Mouse (Mus musculus) testis, adult 2 months (tissue): ENCODE results near the gene U2af1. TPM values are rescaled to one million over a fixed set of nuclear protein-coding genes. Genes with fewer than 3 reads are reported as not detected.
"Not testable (repeated sequence)": the region's sequence is repeated elsewhere in the genome, so short reads cannot be mapped to it uniquely, and the experiment has no call there.

ENCODE experiments used
- H3K27ac ChIP-seq: fragments of 200-500 bp; 2 replicates; pipeline ENCODE4 v1.5.1; 2012; ENCODE audit warnings: low read depth, low read length; ENCODE audit not compliant: control insufficient read depth, insufficient read depth
- H3K27me3 ChIP-seq: fragments of 200-500 bp; 2 replicates; pipeline ENCODE4 v1.6.1; 2012; ENCODE audit warnings: mild to moderate bottlenecking, low read length, moderate library complexity; ENCODE audit not compliant: control insufficient read depth, insufficient read depth
- H3K36me3 ChIP-seq: fragments of 200-500 bp; 2 replicates; pipeline ENCODE4 v1.6.1; 2012; ENCODE audit warnings: mild to moderate bottlenecking, low read length; ENCODE audit not compliant: control insufficient read depth, insufficient read depth
- H3K4me1 ChIP-seq: fragments of 200-500 bp; 2 replicates; pipeline ENCODE4 v1.6.1; 2012; ENCODE audit warnings: low read length; ENCODE audit not compliant: control insufficient read depth, insufficient read depth
- H3K4me3 ChIP-seq: fragments of 200-500 bp; 2 replicates; pipeline ENCODE4 v1.5.1; 2012; ENCODE audit warnings: low read depth, mild to moderate bottlenecking, low read length, moderate library complexity, mixed read lengths; ENCODE audit not compliant: control insufficient read depth
- CTCF ChIP-seq: fragments of 200-500 bp; IDR thresholded peaks from 2 replicates; pipeline ENCODE4 v1.5.1; 2012; ENCODE audit warnings: low read depth, mild to moderate bottlenecking, inconsistent platforms, low read length, moderate library complexity; ENCODE audit not compliant: control insufficient read depth, insufficient read depth, insufficient replicate concordance
- POLR2A ChIP-seq: fragments of 200-500 bp; IDR thresholded peaks from 2 replicates; pipeline ENCODE4 v1.6.1; 2012; ENCODE audit warnings: low read depth, mild to moderate bottlenecking, inconsistent platforms, low read length, moderate library complexity; ENCODE audit not compliant: control insufficient read depth
- polyA plus RNA-seq: library from polyadenylated mRNA; depleted of rRNA; stranded (reverse); fragments of >200 nt; gene quantifications from 2 replicates; pipeline ENCODE4 v1.2.3, GENCODE M21; 2012

Gene U2af1
- polyA plus RNA-seq, 1 experiment, result 39.6 TPM

DNA sequence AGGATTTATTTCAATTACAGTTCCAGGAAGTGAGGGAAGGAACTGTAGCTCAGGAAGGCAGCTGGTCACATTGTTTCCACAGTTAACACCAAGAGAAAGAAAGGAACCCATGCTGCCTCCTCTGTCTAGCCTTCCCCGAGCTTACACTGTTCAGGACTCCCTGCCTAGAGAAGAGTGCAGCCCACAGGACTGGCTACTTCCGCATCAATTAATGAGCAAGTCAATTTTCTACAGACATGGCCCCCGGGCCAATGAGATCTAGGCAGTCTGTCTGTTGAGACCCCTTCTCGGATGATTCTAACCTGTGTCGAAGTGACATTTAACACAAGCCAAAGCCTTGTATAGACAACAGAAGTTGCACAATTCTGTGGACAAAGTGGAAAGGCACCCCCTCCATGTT, 23.8 kb downstream of the U2af1 start:
- H3K36me3 ChIP-seq, result no peaks in the 10 kb centered on the region

DNA sequence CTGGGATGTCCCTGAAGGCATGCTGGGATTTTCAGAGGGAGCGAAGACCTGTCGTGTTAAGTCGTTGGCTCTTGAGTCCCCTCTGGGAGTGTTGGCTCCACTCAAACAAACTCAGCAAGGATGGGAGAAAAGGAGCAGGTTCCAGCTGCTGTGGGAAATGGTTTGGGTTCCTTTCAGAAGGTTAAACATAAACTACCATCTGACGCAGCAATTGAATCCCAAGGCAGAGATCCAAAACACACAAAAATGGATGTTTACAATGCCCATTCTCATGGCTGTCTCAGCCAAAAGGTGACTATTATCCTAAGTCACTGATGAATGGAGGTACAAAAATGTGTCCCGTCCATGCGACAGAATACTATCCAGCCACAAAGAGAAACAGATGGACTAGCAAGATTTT, 25.7 kb downstream of the U2af1 start:
- Histone ChIP-seq H3K4me3 (no peak overlapping the region), H3K27me3 (peaks cover 3% of the 10 kb centered on the region; the same call in 1 of the 2 replicates), H3K36me3 (no peaks in the 10 kb centered on the region), H3K4me1 (peaks cover 18% of the 10 kb centered on the region), H3K27ac (no peak overlapping the region)
- TF ChIP-seq POLR2A (no peak), CTCF (no peak)

More for the DNA sequence above, 23.8 kb downstream of the U2af1 start:
- H3K27ac ChIP-seq, result no peak overlapping the region
- H3K27me3 ChIP-seq, result peaks cover 3% of the 10 kb centered on the region; the same call in 1 of the 2 replicates
- TF ChIP-seq POLR2A (no peak), CTCF (no peak)
- H3K4me1 ChIP-seq, result peaks cover 18% of the 10 kb centered on the region
- no peak overlapping the region for H3K4me3 ChIP-seq

DNA sequence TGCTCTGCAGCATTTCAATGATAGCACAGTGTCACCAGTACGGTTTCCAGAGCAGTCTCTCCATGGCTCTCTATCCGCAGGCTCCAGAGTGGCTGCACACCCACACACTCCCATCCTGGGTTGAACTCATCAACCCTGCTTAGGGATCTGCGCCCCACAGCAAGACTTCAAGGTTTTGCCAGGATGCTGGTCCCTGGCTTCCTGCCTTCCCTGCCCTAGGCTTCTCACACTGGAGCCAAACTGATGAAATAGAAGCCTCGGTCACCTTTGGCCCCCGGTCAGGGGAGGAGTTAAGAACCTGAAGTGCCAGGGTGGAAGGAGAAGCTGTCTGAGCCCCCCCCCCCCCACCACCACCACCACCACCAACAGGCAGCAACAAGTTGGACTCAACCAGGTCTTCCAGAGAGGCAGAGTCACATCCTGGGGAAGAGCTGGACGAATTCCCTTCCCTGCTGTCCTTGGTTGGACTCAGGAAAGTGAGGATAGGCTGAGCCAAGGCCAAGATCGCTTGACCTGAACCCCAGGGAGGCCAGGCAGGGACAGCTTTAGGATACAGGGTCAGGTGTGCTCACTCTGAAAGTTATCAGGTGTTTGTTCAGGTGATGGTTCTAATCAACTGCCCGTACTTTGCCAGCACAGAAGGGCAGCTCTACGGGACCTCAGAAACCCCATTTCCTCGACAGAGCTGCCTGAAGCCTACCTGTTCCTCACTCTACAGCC, 27.5 kb downstream of the U2af1 start:
- H3K4me3 ChIP-seq, result no peak overlapping the region
- H3K27ac ChIP-seq, result no peak overlapping the region
- no peaks in the 10 kb centered on the region for H3K36me3 ChIP-seq
- H3K4me1 ChIP-seq, result peaks cover 4% of the 10 kb centered on the region
- H3K27me3 ChIP-seq, result no peaks in the 10 kb centered on the region; the same call in 1 of the 2 replicates
- TF ChIP-seq CTCF, result no peak
- TF ChIP-seq POLR2A, result no peak

DNA sequence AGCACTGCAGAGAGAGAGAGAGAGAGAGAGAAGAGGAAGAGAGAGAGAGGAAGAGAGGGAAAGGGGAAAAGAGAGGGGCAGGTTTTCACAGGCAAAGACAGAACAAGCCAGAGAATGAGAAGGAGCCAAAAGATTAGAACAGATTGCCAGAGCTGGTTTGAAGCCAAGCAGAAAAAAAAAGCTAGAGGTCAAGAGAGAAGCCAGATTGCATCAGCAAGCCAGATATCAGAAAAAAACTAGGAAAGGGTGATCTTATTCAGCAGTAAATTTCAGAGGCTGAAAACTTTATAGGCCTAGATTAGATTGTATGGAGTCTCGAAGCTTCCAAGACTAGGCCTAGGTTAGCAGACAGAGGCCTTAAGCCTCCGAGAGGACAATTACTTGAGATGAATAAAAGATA, 30.7 kb downstream of the U2af1 start:
- no peak overlapping the region for H3K27ac ChIP-seq
- no peaks in the 10 kb centered on the region for H3K27me3 ChIP-seq
- no peaks in the 10 kb centered on the region for H3K36me3 ChIP-seq
- H3K4me1 ChIP-seq, result no peaks in the 10 kb centered on the region
- no peak overlapping the region for H3K4me3 ChIP-seq
- TF ChIP-seq POLR2A, result no peak
- TF ChIP-seq CTCF, result no peak

DNA sequence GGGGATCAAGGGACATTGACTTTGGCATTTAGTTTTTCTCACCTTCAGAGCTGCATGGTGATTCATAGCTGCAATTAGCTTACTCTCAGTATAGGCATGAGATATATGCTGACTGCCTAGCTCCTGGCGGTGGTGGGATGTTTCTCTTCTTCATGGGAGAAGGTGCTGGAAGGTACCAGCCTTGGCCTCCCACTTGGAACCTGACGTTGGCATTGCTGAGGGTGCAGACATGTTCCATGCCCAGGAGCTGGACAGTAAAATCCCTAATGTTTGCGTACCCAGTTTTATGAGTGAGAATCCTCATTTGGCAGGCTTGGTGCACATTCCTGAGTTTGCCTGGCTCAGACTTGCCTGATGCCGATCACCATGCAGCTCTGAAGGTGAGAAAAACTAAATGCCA, 35.6 kb downstream of the U2af1 start:
- no peaks in the 10 kb centered on the region for H3K27me3 ChIP-seq
- TF ChIP-seq CTCF, result no peak
- no peak overlapping the region for H3K4me3 ChIP-seq
- H3K4me1 ChIP-seq, result no peaks in the 10 kb centered on the region
- no peaks in the 10 kb centered on the region for H3K36me3 ChIP-seq
- no peak overlapping the region for H3K27ac ChIP-seq

DNA sequence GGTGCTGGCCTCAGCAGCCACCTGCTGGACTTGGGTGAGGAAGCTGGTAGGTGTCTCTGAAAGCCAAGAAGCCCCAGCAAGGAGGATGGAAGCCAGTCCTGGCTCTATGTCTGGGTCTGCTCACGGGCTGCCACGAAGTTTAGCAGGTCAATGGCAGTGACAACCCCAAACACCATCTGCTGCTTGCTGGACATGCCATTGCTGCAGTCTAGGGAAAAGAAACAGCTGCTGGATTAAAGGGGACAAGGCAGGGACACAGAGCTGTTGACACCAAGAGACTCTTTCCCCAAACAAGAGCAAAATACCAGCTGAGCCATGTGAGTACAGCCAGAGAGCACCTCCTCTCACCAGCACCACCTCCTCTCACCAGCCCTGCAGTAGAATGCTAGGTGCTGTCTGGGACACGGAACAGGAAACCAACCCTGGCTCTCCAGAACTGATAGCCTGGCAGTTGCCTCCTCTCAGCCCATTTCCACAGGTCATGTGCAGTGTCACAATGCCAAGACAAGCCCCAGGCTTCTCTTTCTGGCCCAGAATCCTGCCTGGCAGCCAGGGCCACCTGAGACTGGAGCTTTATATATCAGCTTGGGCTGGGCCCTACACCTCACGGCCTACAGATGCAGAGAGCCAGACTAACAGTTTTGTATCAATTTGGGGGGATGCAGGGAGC, 45.5 kb downstream of the U2af1 start:
- H3K27ac ChIP-seq, result no peak overlapping the region
- H3K4me1 ChIP-seq, result peaks cover 7% of the 10 kb centered on the region; the same call in 1 of the 2 replicates
- H3K36me3 ChIP-seq, result no peaks in the 10 kb centered on the region
- no peaks in the 10 kb centered on the region for H3K27me3 ChIP-seq
- TF ChIP-seq POLR2A (no peak; the same call in 1 of the 2 replicates), CTCF (no peak)
- H3K4me3 ChIP-seq, result peak overlapping the region; percentile 69

DNA sequence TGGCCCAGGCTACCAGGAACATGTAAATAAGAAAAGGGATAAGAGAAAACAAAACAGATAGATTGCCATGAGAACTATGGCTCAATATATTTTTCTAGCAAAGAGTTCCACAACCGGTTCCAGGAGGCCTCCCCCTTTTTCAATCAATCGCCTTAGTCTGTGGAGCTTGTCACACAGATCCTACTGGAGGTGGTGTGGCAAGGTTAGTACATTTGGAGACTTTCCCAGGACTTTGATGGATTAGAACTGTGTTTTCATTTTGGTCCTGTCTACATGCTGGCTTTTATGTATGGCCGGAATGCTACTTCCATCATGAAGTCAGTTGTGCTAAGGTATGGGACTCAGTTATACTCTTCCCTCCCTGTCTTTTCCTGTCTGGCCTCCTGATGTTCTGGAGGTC, 48.8 kb downstream of the U2af1 start:
- H3K4me1 ChIP-seq, result peaks cover 7% of the 10 kb centered on the region; the same call in 1 of the 2 replicates
- H3K36me3 ChIP-seq, result no peaks in the 10 kb centered on the region
- H3K4me3 ChIP-seq, result no peak overlapping the region
- no peak overlapping the region for H3K27ac ChIP-seq
- no peak for TF ChIP-seq POLR2A
- TF ChIP-seq CTCF, result no peak
- no peaks in the 10 kb centered on the region for H3K27me3 ChIP-seq

DNA sequence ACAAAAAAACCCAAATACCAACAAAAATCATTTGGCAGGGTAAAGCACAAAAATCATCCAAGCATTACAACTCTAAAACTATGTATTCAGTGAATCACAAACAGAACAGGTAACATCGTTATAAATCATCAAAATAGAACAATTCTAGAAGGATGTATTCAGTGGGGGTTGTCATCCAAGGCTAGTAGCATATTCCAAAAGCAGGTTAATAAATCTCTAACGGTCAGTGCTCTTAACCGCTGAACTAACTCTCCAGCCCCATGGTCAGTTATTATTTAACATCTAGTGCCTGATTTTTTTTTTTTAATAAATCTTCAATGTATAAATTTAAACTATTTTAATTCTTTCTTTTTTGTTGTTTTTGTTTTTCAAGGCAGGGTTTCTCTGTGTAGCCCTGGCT, 49.5 kb downstream of the U2af1 start:
- H3K4me1 ChIP-seq, H3K36me3 ChIP-seq, H3K27ac ChIP-seq, H3K4me3 ChIP-seq, H3K27me3 ChIP-seq: not testable (repeated sequence)
